Mouse (Mus musculus) small intestine, adult 2 months (tissue): ENCODE measurements around the gene Cttn.

Source experiments
- CTCF ChIP-seq: fragments of 200-500 bp; IDR thresholded peaks from 2 replicates; pipeline ENCODE4 v1.5.1; 2012; ENCODE audit warnings: low read depth, mild to moderate bottlenecking, control low read depth, inconsistent platforms, low read length, moderate library complexity, mixed read lengths; ENCODE audit not compliant: insufficient replicate concordance, insufficient read length; ENCODE audit errors: extremely low read depth
- POLR2A ChIP-seq: fragments of 200-500 bp; IDR thresholded peaks from 2 replicates; pipeline ENCODE4 v1.6.1; 2012; ENCODE audit warnings: low read depth, mild to moderate bottlenecking, control low read depth, inconsistent platforms, low read length, moderate library complexity

- TF ChIP-seq CTCF (no peak), POLR2A (no peak)
Observed at GRCm38 (mm10) chr7:144420552-144420951, 50.3 kb downstream of the Cttn start.
